Mouse (Mus musculus) erythroid progenitor cell, adult 5-6 weeks (primary cell): Measurements from ENCODE around the gene Cenpn. TPM values are rescaled to one million over a fixed set of nuclear protein-coding genes. Genes with fewer than 3 reads are reported as not detected.

Experiments
- total RNA-seq, 2 experiments: library from RNA; stranded (forward) in 1 of 2; stranded (reverse) in 1 of 2; fragments of 150-400 nt in 1 of 2; fragments of 186-747, 209-891 nt in 1 of 2; gene quantifications; 2 replicates each; pipeline versions ENCODE4 v1.2.3 to v1.2.4; 2015 to 2017; ENCODE audit warnings: low replicate concordance in 2 of 2

Cenpn gene
- total RNA-seq, 2 experiments from 2014 or later, result 62.6 to 106 TPM

Other genes with a start within 250 kb of the Cenpn start
- gene Cdyl2, start 188.7 kb upstream of the Cenpn start, total RNA-seq (2015; ENCODE audit: low replicate concordance), result 1.1 TPM in 1 of 2 replicates, not detected in the other
- gene Cdyl2, start 188.7 kb upstream of the Cenpn start, total RNA-seq (2017; ENCODE audit: low replicate concordance), result 0.45 and 2.8 TPM in 2 replicates
- gene Cmc2, start 275 bp upstream of the Cenpn start, total RNA-seq (2015; ENCODE audit: low replicate concordance), result 38.6 and 67.4 TPM in 2 replicates
- 87.8 and 107 TPM in 2 replicates for gene Cmc2, start 275 bp upstream of the Cenpn start, total RNA-seq (2017; ENCODE audit: low replicate concordance)
- gene Atmin, start 21.7 kb downstream of the Cenpn start, total RNA-seq (2015; ENCODE audit: low replicate concordance), result 7.2 and 10.5 TPM in 2 replicates
- 1.0 and 2.3 TPM in 2 replicates for gene Atmin, start 21.7 kb downstream of the Cenpn start, total RNA-seq (2017; ENCODE audit: low replicate concordance)
- gene 1700030J22Rik, start 57.2 kb downstream of the Cenpn start, total RNA-seq (2015; ENCODE audit: low replicate concordance), result not detected in 2 replicates
- gene 1700030J22Rik, start 57.2 kb downstream of the Cenpn start, total RNA-seq (2017; ENCODE audit: low replicate concordance), result not detected in 2 replicates
- gene Gcsh, start 71.8 kb downstream of the Cenpn start, total RNA-seq (2015; ENCODE audit: low replicate concordance), result 2.2 and 2.5 TPM in 2 replicates
- 4.6 and 4.9 TPM in 2 replicates for gene Gcsh, start 71.8 kb downstream of the Cenpn start, total RNA-seq (2017; ENCODE audit: low replicate concordance)
- gene Pkd1l2, start 160.7 kb downstream of the Cenpn start, total RNA-seq (2015; ENCODE audit: low replicate concordance), result 1.1 TPM in 1 of 2 replicates, not detected in the other
- not detected in 2 replicates for gene Pkd1l2, start 160.7 kb downstream of the Cenpn start, total RNA-seq (2017; ENCODE audit: low replicate concordance)
- 1.8 TPM in 1 of 2 replicates, not detected in the other for gene Bco1, start 174.1 kb downstream of the Cenpn start, total RNA-seq (2015; ENCODE audit: low replicate concordance)
- not detected in 2 replicates for gene Bco1, start 174.1 kb downstream of the Cenpn start, total RNA-seq (2017; ENCODE audit: low replicate concordance)
- 12.3 and 15.1 TPM in 2 replicates for gene Gan, start 236.4 kb downstream of the Cenpn start, total RNA-seq (2015; ENCODE audit: low replicate concordance)
- 12.4 and 13.6 TPM in 2 replicates for gene Gan, start 236.4 kb downstream of the Cenpn start, total RNA-seq (2017; ENCODE audit: low replicate concordance)